Mouse (Mus musculus) myocyte (in vitro differentiated cells): ENCODE data around the gene Klra4. TPM values are rescaled to one million over a fixed set of nuclear protein-coding genes. Genes with fewer than 3 reads are reported as not detected.
"Not testable (repeated sequence)": the region's sequence is repeated elsewhere in the genome, so short reads cannot be mapped to it uniquely, and the experiment has no call there.

ENCODE experiments used
- H3K27me3 ChIP-seq: one replicate; pipeline ENCODE4 v1.6.1; 2011; ENCODE audit not compliant: control insufficient read depth, insufficient read depth, insufficient read length
- H3K36me3 ChIP-seq: one replicate; pipeline ENCODE4 v1.6.1; 2011; ENCODE audit not compliant: control insufficient read depth, insufficient read depth
- H3K4me2 ChIP-seq: one replicate; pipeline ENCODE4 v1.6.1; 2011; ENCODE audit warnings: low read depth, control low read depth
- H3K4me3 ChIP-seq: one replicate; pipeline ENCODE4 v1.5.1; 2011; ENCODE audit warnings: mild to moderate bottlenecking, control low read depth, moderate library complexity
- H3K79me2 ChIP-seq: one replicate; pipeline ENCODE4 v1.6.1; 2011; ENCODE audit not compliant: control insufficient read depth, insufficient read depth
- H3ac ChIP-seq: one replicate; pipeline ENCODE4 v1.6.1; 2011; ENCODE audit not compliant: control insufficient read depth, insufficient read length
- CEBPB ChIP-seq: IDR thresholded peaks from 2 replicates; pipeline ENCODE4 v1.6.1; 2011; ENCODE audit warnings: mild to moderate bottlenecking, moderate library complexity; ENCODE audit not compliant: poor library complexity, insufficient read depth, severe bottlenecking
- E2F4 ChIP-seq: IDR thresholded peaks from one replicate; pipeline ENCODE4 v1.6.1; 2011; ENCODE audit warnings: mild to moderate bottlenecking, control low read depth, moderate library complexity; ENCODE audit not compliant: insufficient read depth
- MAX ChIP-seq: IDR thresholded peaks from one replicate; pipeline ENCODE4 v1.6.1; 2011; ENCODE audit warnings: low read depth, mild to moderate bottlenecking, control low read depth
- MYOD1 ChIP-seq, 3 experiments: IDR thresholded peaks; one replicate each; pipeline ENCODE4 v1.6.1; 2011; ENCODE audit warnings: control low read depth in 2 of 3, low read depth in 2 of 3, mild to moderate bottlenecking in 2 of 3, moderate library complexity in 1 of 3; ENCODE audit not compliant: insufficient read length in 2 of 3, control insufficient read depth in 1 of 3
- MYOG ChIP-seq, 3 experiments: IDR thresholded peaks; one replicate each; pipeline ENCODE4 v1.6.1; 2011; ENCODE audit warnings: control low read depth in 2 of 3, low read depth in 2 of 3, mild to moderate bottlenecking in 2 of 3; ENCODE audit not compliant: insufficient read length in 2 of 3, control insufficient read depth in 1 of 3, insufficient read depth in 1 of 3
- POLR2A ChIP-seq: IDR thresholded peaks from one replicate; pipeline ENCODE4 v1.6.1; 2011; ENCODE audit warnings: low read depth, mild to moderate bottlenecking, control low read depth, moderate library complexity; ENCODE audit not compliant: insufficient read length
- POLR2AphosphoS2 ChIP-seq: IDR thresholded peaks from one replicate; pipeline ENCODE4 v1.6.1; 2011; ENCODE audit warnings: low read depth, control low read depth; ENCODE audit not compliant: insufficient read length
- REST ChIP-seq: IDR thresholded peaks from one replicate; pipeline ENCODE4 v1.6.1; 2011; ENCODE audit warnings: mild to moderate bottlenecking, control low read depth, moderate library complexity; ENCODE audit not compliant: insufficient read depth, insufficient read length
- SRF ChIP-seq: IDR thresholded peaks from one replicate; pipeline ENCODE4 v1.6.1; 2011; ENCODE audit warnings: low read depth; ENCODE audit not compliant: control insufficient read depth, insufficient read length
- TCF12 ChIP-seq: IDR thresholded peaks from one replicate; pipeline ENCODE4 v1.6.1; 2011; ENCODE audit warnings: mild to moderate bottlenecking, control low read depth; ENCODE audit not compliant: poor library complexity, insufficient read depth, severe bottlenecking
- TCF3 ChIP-seq: IDR thresholded peaks from one replicate; pipeline ENCODE4 v1.6.1; 2011; ENCODE audit warnings: low read depth, control low read depth; ENCODE audit not compliant: insufficient read length
- USF1 ChIP-seq: IDR thresholded peaks from one replicate; pipeline ENCODE4 v1.6.1; 2011; ENCODE audit warnings: low read depth, mild to moderate bottlenecking, control low read depth, moderate library complexity
- polyA plus RNA-seq: library from polyadenylated mRNA; unstranded; fragments of >200 nt; fragmentation: generic; extraction: Trizol; gene quantifications from one replicate; pipeline ENCODE4 v1.2.1, GENCODE M21; 2012; ENCODE audit warnings: missing spikeins

Gene Klra4
- not detected for polyA plus RNA-seq

- not testable (repeated sequence) for H3K79me2 ChIP-seq, H3K27me3 ChIP-seq, H3K4me2 ChIP-seq, H3K4me3 ChIP-seq, H3ac ChIP-seq, H3K36me3 ChIP-seq
These were observed at the start of gene Klra4 for GRCm38 (mm10) chr6:130067171-130067570. Gene Klra4 (minus strand): TSS chr6:130067271.

- no peaks in the 10 kb centered on the region for H3K79me2 ChIP-seq
- no peaks in the 10 kb centered on the region for H3K36me3 ChIP-seq
- H3K4me3 ChIP-seq, result no peak overlapping the region
- no peak overlapping the region for H3ac ChIP-seq
- no peaks in the 10 kb centered on the region for H3K27me3 ChIP-seq
- H3K4me2 ChIP-seq, result no peak overlapping the region
- TF ChIP-seq TCF3 (no peak), TCF12 (no peak), MYOG (IDR thresholded peaks at IDR 0.05; ENCODE audit: control insufficient read depth in 1 of 3, insufficient read depth in 1 of 3, insufficient read length in 2 of 3, low read depth in 2 of 3) (no peak), E2F4 (no peak)
These were observed 43.4 kb upstream of the Klra4 start for GRCm38 (mm10) chr6:130110485-130110884.

- not testable (repeated sequence) for H3ac ChIP-seq, H3K79me2 ChIP-seq, H3K36me3 ChIP-seq, H3K27me3 ChIP-seq, H3K4me2 ChIP-seq, H3K4me3 ChIP-seq
These were observed 35.7 kb upstream of the Klra4 start for GRCm38 (mm10) chr6:130102743-130103142.

GRCm38 (mm10) chr6:130092336-130092948, 25.4 kb upstream of the Klra4 start:
- TF ChIP-seq MYOD1 (IDR thresholded peaks at IDR 0.05; ENCODE audit: control insufficient read depth in 1 of 3, insufficient read length in 2 of 3, low read depth in 2 of 3) (no peak), USF1 (no peak), E2F4 (no peak), POLR2A (no peak), REST (no peak), MYOG (IDR thresholded peaks at IDR 0.05; ENCODE audit: control insufficient read depth in 1 of 3, insufficient read depth in 1 of 3, insufficient read length in 2 of 3, low read depth in 2 of 3) (no peak), TCF3 (no peak), MAX (no peak), SRF (no peak), POLR2AphosphoS2 (no peak), TCF12 (no peak), CEBPB (no peak)
- Histone ChIP-seq H3K79me2 (no peaks in the 10 kb centered on the region), H3K36me3 (no peaks in the 10 kb centered on the region), H3ac (no peak overlapping the region), H3K4me3 (no peak overlapping the region), H3K27me3 (no peaks in the 10 kb centered on the region), H3K4me2 (no peak overlapping the region)

- TF ChIP-seq MYOD1 (IDR thresholded peaks at IDR 0.05; ENCODE audit: control insufficient read depth in 1 of 3, insufficient read length in 2 of 3, low read depth in 2 of 3) (no peak), E2F4 (no peak), POLR2AphosphoS2 (no peak), POLR2A (no peak), SRF (no peak), TCF12 (no peak), TCF3 (no peak), REST (no peak), MAX (no peak), CEBPB (no peak), USF1 (no peak), MYOG (IDR thresholded peaks at IDR 0.05; ENCODE audit: control insufficient read depth in 1 of 3, insufficient read depth in 1 of 3, insufficient read length in 2 of 3, low read depth in 2 of 3) (no peak)
- Histone ChIP-seq H3K79me2 (no peaks in the 10 kb centered on the region), H3K36me3 (no peaks in the 10 kb centered on the region), H3K4me2 (no peak overlapping the region), H3K27me3 (no peaks in the 10 kb centered on the region), H3ac (no peak overlapping the region), H3K4me3 (no peak overlapping the region)
These were observed 1.9 kb downstream of the Klra4 start for GRCm38 (mm10) chr6:130065196-130065595.

GRCm38 (mm10) chr6:130035146-130035545, 31.9 kb downstream of the Klra4 start:
- H3K4me3 ChIP-seq, H3K79me2 ChIP-seq, H3K27me3 ChIP-seq, H3K36me3 ChIP-seq, H3K4me2 ChIP-seq, H3ac ChIP-seq: not testable (repeated sequence)

GRCm38 (mm10) chr6:130031493-130032089, 35.5 kb downstream of the Klra4 start:
- H3K79me2 ChIP-seq, H3K4me3 ChIP-seq, H3K4me2 ChIP-seq, H3K36me3 ChIP-seq, H3ac ChIP-seq, H3K27me3 ChIP-seq: not testable (repeated sequence)
